Mouse (Mus musculus) thymus, postnatal 14 days (tissue): ENCODE results near the gene Txndc12.

Experiments
- DNase-seq: peaks from one replicate; pipeline ENCODE4 v3.0.0; 2021

The Txndc12 gene

DNA sequence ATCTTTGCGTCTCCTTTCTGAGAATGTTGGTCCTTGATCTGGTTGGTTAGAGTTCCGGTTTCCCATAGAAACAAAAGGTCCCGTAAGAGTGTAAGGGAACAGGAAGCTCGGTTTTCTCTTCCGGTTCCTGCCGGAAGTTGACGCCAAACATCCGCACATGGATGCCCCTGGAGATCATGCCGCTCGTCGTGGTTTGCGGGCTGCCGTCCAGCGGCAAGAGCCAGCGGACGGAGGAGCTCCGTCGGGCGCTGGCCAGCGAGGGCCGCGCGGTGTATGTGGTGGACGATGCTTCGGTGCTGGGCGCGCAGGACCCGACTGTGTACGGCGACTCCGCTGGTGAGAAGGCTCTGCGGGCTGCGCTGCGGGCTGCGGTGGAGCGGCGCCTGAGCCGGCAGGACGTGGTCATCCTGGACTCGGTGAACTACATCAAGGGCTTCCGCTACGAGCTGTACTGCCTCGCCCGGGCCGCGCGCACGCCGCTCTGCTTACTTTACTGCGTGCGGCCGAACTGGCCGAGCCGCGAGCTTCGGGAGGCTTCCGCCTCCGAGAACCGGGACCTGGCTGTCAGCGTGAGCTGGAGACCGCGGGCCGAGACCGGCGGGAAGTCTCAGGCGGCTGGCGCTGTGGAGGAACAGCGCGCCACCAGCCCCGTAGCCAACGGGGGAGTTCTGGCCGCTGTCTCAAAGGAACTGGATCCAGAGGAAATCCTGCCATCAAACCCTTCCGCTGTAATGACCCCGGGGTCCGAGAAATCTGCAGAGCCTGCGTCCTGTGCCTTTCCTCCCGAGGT is 13.5 kb downstream of the Txndc12 start, which contains the start of gene Kti12:
TSS of gene Kti12 (plus strand) at position 71 of the 790 bp plus-strand sequence.
- peak; percentile 77 for DNase-seq

DNA sequence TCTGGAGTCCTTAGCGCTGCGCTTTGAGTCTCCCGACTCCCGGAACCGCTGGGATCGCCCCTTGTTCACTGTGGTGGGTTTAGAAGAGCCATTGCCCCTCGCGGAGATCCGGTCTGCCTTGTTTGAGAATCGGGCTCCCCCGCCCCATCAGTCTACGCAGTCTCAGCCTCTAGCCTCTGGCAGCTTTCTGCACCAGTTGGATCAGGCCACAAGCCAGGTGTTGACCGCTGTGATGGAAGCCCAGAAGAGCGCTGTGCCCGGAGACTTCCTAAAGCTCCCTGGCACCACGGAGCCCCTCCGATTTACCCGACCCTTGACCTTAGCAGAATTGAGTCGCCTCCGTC is 14.1 kb downstream of the Txndc12 start, which contains the start of gene A730015C16Rik:
TSS of gene A730015C16Rik (minus strand) at position 115 of the 344 bp plus-strand sequence.
- no peak for DNase-seq

DNA sequence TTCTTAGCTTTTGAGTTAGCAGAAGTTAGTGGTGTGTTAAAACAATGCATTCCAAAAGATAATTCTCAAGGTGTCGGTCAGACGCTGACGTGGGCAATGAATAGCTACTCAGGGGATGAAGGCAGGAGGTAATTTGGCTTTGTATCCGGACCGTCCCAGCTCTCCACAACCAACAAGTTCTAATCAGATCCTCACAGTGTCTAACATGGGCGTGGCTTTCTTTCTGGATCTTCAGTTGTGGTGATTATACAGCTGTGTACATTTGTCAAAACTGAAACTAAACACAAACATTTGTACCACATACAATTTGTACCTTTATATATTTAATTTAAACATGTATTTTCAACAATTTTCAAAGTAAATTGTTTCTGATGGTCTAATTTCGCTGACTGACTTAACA is 32.4 kb downstream of the Txndc12 start:
- no peak for DNase-seq

DNA sequence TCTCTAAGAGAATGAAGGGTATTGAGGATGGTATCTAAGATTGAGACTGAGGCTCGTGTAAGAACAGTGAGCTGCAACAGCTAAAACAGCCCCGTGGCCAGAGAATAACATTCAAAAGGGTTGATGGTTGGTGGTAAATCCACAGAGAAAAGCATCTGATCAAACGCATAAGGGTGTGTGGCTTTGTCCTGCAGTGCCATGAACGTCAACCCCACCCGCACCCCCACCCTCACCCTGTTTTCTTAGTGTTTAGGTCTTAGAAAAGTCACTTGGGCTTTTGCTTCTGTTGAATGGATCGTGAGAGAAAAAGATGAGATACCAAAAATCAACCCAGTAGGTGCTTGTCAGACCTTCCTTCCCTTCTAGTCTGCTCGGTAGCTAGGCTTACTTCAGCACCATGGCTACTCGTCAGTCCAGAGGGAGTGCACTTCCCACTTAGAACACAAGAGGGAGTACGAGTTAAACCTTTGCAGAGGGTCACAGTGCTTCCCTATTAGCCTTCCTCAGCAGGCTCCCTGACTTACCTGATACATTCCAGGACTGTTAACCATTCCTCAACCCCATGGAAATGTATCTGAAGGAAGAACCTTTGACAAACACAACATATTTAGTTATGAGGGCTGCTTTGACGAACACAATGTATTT is 35.5 kb downstream of the Txndc12 start:
- DNase-seq: peak; percentile 78

- no peak for DNase-seq
Measured at GRCm38 (mm10) chr4:108873746-108874145, 39.3 kb downstream of the Txndc12 start.

DNA sequence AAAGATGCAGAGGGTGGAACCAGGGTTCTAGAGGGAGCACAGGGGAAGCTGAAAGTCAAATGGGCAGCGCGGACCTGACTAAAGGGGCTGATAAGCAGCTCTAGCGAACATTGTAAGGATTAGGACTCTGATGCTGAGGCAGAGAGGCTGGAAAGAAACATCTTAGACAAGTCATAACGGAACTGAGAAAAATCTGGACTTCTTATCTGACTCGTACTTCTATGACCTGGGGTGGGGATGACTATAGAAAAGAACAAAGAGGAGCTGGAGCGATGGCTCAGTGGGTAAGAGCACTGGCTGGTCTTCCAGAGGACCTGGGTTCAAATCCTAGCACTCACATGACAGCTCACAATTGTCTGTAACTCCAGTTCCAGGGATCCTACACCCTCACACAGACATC is 43.5 kb downstream of the Txndc12 start:
- no peak for DNase-seq

- peak; percentile 71 for DNase-seq
Measured at GRCm38 (mm10) chr4:108878963-108879822, 44.8 kb downstream of the Txndc12 start, which contains the start of gene Rab3b. Gene Rab3b, plus strand, starts transcription at chr4:108879063.

DNA sequence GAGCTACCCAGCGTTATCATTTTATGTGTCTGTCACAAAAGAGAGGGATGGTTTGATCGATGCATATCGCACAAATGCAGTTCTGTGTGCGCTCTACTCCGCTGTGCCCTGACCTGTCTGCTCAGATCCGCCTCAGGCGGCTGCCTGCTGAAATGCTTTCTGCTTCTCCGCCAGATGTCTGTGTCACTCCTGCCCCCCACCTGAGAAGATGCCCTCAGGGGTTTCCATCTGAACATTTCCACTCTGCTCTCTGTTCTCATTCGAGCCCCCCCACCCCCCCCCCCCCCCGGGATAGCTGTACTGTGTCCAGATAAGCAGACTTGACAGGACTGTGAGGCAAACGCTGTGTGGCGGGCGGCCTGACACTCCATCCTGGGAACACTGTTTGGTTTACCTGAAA is 49.4 kb downstream of the Txndc12 start:
- no peak for DNase-seq

- no peak for DNase-seq
Measured at GRCm38 (mm10) chr4:108887456-108887855, 53.1 kb downstream of the Txndc12 start.

GRCm38 (mm10) chr4:108890876-108891275 is 56.5 kb downstream of the Txndc12 start:
- DNase-seq: no peak

- no peak for DNase-seq
Measured at GRCm38 (mm10) chr4:108900421-108900820, 66.0 kb downstream of the Txndc12 start.

GRCm38 (mm10) chr4:108902886-108903285 is 68.5 kb downstream of the Txndc12 start:
- DNase-seq: no peak

- no peak for DNase-seq
Measured at GRCm38 (mm10) chr4:108903346-108903745, 68.9 kb downstream of the Txndc12 start.

DNA sequence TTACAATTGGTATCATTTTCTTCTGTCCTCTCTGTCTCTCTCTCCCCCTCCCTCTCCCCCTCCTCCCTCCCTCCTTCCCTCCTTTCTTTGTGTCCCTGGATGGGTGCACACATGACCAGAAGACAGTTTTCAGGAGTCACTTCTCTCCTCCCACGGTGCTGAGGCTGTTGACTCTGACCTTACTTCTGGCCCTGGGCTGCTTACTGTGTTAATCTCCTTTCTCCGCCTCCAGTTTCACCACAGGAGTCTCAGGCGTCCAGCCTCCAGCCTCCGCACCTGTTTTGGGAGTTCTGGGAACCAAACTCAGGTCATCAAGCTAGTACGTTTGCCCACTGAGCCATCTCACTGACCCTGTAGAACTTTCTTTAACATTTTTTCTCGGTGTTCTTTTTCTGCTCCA is 69.7 kb downstream of the Txndc12 start:
- no peak for DNase-seq

GRCm38 (mm10) chr4:108904790-108905189 is 70.4 kb downstream of the Txndc12 start:
- no peak for DNase-seq

DNA sequence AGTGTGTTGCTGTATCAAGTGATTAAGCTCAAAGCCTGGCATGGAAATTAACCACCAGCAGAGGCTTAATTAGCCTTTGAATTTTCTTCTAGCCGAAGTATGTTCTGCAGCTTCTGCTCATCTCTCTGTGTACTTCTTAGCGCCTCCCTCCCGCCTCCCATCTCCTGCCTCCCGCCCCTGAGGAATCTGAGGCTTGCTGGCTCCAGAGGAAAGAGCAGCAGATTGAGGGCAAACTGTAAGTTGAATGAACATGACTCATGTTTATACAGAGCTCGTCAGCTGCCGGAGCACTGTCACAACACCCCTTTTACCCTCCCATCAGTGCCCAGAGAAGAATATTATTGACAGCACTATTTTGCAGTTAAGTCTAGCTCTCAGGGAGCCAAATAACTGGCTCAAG is 71.5 kb downstream of the Txndc12 start:
- no peak for DNase-seq

DNA sequence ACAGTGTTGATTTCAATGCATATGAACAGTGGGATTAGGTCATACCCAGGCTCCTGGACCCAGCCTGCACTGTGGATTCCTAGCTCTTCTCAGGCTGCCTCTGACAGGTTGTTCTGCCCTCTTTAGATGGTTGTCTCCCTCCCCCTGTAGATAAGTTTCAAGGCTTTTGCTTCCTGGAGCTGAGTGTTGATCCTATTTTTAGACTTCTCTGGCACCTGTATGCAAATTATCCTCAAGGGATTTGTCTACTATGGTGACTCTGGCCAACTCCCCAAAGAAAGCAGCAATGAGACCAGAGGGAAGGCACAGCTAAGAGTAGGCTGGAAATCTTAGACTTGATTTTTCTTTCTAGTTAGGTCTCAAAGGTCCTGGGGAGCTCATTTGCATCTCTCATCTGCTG is 73.1 kb downstream of the Txndc12 start:
- no peak for DNase-seq

GRCm38 (mm10) chr4:108909872-108910425 is 75.5 kb downstream of the Txndc12 start:
- no peak for DNase-seq
